Comparison of ENCODE assay signal across 8 mouse cellular contexts in the genomic region with DNA sequence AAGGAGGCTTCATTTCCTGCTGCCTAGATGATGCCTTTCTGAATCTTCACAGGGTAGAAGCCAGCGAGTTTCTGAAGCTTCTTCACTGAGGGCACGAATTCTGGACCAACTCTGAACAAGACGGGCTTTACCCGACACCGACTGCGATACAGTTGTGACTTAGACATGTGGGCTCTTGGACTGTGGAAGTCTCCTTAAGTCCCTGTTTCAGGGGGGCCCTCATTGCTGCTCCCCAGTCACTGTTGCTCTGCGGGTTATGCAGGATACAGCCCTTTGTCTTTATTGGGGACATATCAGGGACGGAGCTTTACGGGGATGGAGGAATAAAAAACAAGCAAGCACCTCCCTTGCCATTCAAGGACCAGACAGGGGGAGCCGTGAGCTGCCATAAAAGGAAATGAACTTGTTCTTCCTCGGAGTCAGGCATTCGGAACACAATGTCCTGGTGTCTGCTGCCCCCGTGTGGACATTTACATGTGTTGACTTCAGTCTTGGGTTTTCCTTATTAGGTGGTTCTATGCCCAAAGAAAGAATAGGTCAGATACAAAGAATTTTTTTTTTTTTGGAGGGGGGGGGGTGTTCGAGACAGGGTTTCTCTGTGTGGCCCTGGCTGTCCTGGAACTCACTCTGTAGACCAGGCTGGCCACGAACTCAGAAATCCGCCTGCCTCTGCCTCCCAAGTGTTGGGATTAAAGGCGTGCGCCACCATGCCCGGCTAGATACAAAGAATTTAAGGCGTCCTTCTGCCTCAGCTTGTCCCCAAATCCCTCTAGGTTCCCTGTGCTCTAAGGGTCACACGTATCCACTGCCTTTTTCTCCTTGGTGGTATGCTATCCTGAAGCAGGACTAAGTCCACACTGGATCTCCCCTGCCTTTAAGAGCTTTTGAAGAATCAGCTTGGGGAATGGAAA. TPM values are rescaled to one million over a fixed set of nuclear protein-coding genes. Genes with fewer than 3 reads are reported as not detected.
DNase-seq lines count a peak whose midpoint lies in the region; ATAC-seq and TF ChIP-seq lines count a peak whose summit lies in the region.

No protein-coding gene starts in this region.

- H3K4me3 ChIP-seq in hindbrain, postnatal 0 days (ENCODE audit: low read length), result peak overlapping the region; percentile 34
- peak overlapping the region; percentile 46 for H3K4me3 ChIP-seq in left cerebral cortex, adult 2 months

- DNase-seq in T-cell, adult 2 months (ENCODE audit: low spot score), result peak; percentile 83
- peak; percentile 84 to 89 for DNase-seq in cerebellum, postnatal 36 days
- peak; percentile 91 for DNase-seq in gastrocnemius, adult 18-20 months (ENCODE audit: low spot score)
- DNase-seq in hindbrain, postnatal 0 days (ENCODE audit: low spot score), result peak; percentile 96
- peak; percentile 87 to 88 for DNase-seq in left cerebral cortex, adult 2 months (ENCODE audit: extremely low spot score in 1 of 2, low spot score in 2 of 2)
- peak; percentile 95 for DNase-seq in right cerebral cortex, adult 2 months (ENCODE audit: low spot score in 2 of 2)
- DNase-seq in urinary bladder, postnatal 14 days (ENCODE audit: low spot score), result peak; percentile 91

- intact Hi-C loops in left cerebral cortex, adult 2 months (cut with DNase I), result loop anchor here (1.0 to 5.0 kb wide), 3 partner anchors 29 to 504 kb away; no protein-coding TSS in a partner anchor

- TF ChIP-seq CTCF in hindbrain, postnatal 0 days (IDR thresholded peaks at IDR 0.05; ENCODE audit: low read depth), result peak; percentile 89
- TF ChIP-seq CTCF in left cerebral cortex, adult 2 months (IDR thresholded peaks at IDR 0.05), result peak; percentile 75

- no peaks in the 10 kb centered on the region; the same call in 1 of the 2 replicates for H3K27me3 ChIP-seq in hindbrain, postnatal 0 days (ENCODE audit: insufficient read depth, low read length)

- no peaks in the 10 kb centered on the region for H3K36me3 ChIP-seq in hindbrain, postnatal 0 days (ENCODE audit: insufficient read depth, low read length)

- H3K9me3 ChIP-seq in hindbrain, postnatal 0 days (ENCODE audit: low read length), result no peaks in the 10 kb centered on the region

- H3K4me1 ChIP-seq in hindbrain, postnatal 0 days (ENCODE audit: insufficient read depth, low read length), result no peaks in the 10 kb centered on the region

- ATAC-seq in hindbrain, postnatal 0 days, result peak; percentile 89
- peak; percentile 99 for ATAC-seq in megakaryocyte, adult 5-6 weeks (ENCODE audit: poor library complexity, severe bottlenecking)

- peak overlapping the region; percentile 48 for H3K9ac ChIP-seq in hindbrain, postnatal 0 days (replicated peaks; ENCODE audit: low read length)

- 25% methylated on average over 21 of the region's 21 CpGs for WGBS in hindbrain, postnatal 0 days

- H3K27ac ChIP-seq in hindbrain, postnatal 0 days, result peak overlapping the region; percentile 54; the same call in 1 of the 2 replicates
- H3K27ac ChIP-seq in left cerebral cortex, adult 2 months, result peak overlapping the region; percentile 50

- peak overlapping the region; percentile 80 for H3K4me2 ChIP-seq in hindbrain, postnatal 0 days (ENCODE audit: low read depth, low read length)

RNA-seq across cellular contexts. Expression of a gene that starts 23.2 kb away (rescaled TPM):
- 1 to 10 TPM; 1.9 to 2.3 TPM for total RNA-seq in gastrocnemius, adult 18-20 months (2021)
- total RNA-seq in hindbrain, postnatal 0 days (2014; rRNA removed), result 3.3 and 4.1 TPM in 2 replicates
- 5.0 and 6.0 TPM in 2 replicates for polyA plus RNA-seq in hindbrain, postnatal 0 days (2015; fragmentation: Nextera tagmentation; extraction: Ambion mirVana)
- total RNA-seq in left cerebral cortex, adult 2 months (2021), result 1 to 10 TPM in 1 of 2 experiments, under 1 TPM in 1; 0.57 to 1.1 TPM
- 54.3 and 54.9 TPM in 2 replicates for total RNA-seq in megakaryocyte, adult 5-6 weeks (2015)
- 37.9 and 38.4 TPM in 2 replicates for total RNA-seq in megakaryocyte, adult 5-6 weeks (2017)

RNA-seq across cellular contexts. Expression of a gene that starts 28.1 kb away (rescaled TPM):
- 100 to 1,000 TPM; 606 to 681 TPM for total RNA-seq in gastrocnemius, adult 18-20 months (2021)
- total RNA-seq in hindbrain, postnatal 0 days (2014; rRNA removed), result 14.3 and 16.1 TPM in 2 replicates
- 13.6 and 13.9 TPM in 2 replicates for polyA plus RNA-seq in hindbrain, postnatal 0 days (2015; fragmentation: Nextera tagmentation; extraction: Ambion mirVana)
- 10 to 100 TPM; 25.3 to 25.8 TPM for total RNA-seq in left cerebral cortex, adult 2 months (2021)
- total RNA-seq in megakaryocyte, adult 5-6 weeks (2015), result 15.5 and 21.4 TPM in 2 replicates
- total RNA-seq in megakaryocyte, adult 5-6 weeks (2017), result 19.3 and 20.6 TPM in 2 replicates

Comparison
In these comparisons a context has a peak if more than half of its experiments do, and no peak if none do; other contexts are left out.
1. Peak in every context shown above with its lines: DNase-seq, ATAC-seq, H3K4me3 ChIP-seq and H3K27ac ChIP-seq.
2. RNA of a gene that starts 28.1 kb away (total RNA-seq): 606 to 681 TPM in gastrocnemius, adult 18-20 months; 25.3 to 25.8 TPM in left cerebral cortex, adult 2 months, 15.5 to 21.4 TPM in megakaryocyte, adult 5-6 weeks and 14.3 to 16.1 TPM in hindbrain, postnatal 0 days; every median in the first group is over 10 times any median in the second.